8 mouse cellular contexts compared by ENCODE assay signal in the genomic region with DNA sequence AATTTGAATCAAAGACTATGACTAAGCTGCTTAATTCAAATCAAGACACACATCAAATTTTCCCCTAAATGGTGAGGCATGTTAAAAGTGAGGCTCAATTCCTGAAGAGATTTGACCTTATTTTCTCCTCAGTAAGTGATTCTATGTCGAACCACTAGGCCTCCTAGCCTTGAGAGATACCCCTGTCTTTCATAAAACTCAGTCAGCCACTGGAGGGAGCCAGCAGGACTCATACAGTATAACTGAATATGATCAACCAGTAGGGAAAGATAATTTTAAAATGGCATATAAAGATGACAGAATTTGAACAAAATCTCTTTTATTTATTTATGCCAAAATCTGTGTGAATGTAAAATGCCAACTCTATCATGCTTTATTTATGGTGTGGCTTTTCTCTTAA.
A peak's percentile ranks its signal among the peaks of the same experiment; 100 is the strongest.
DNase-seq lines count a peak whose midpoint lies in the region; ATAC-seq lines count a peak whose summit lies in the region.

No protein-coding gene starts in this region.

- H3K9ac ChIP-seq in liver, embryonic 12.5 days: no peak overlapping the region

- no peak overlapping the region for H3K4me3 ChIP-seq in liver, embryonic 12.5 days

- no peaks in the 10 kb centered on the region for H3K36me3 ChIP-seq in liver, embryonic 12.5 days

- 50% methylated on average over 1 of the region's 1 CpGs for WGBS in liver, embryonic 12.5 days (ENCODE audit: insufficient replicate concordance)

- H3K4me2 ChIP-seq in liver, embryonic 12.5 days: no peak overlapping the region

- peak; percentile 60 to 61 for DNase-seq in cerebellum, postnatal 10 days
- peak; percentile 11 for DNase-seq in liver
- DNase-seq in embryo, embryonic 10.5 days (ENCODE audit: low spot score): peak; percentile 53
- peak; percentile 67 for DNase-seq in layer of hippocampus, adult 9-10 months (ENCODE audit: low spot score)
- DNase-seq in retina, postnatal 7 days (ENCODE audit: low read depth, low spot score): peak; percentile 8
- no peak for DNase-seq in MN1 (ENCODE audit: low spot score)

- H3K9me3 ChIP-seq in liver, embryonic 12.5 days (replicated peaks): no peaks in the 10 kb centered on the region

- ATAC-seq in cerebellum, adult (ENCODE audit: insufficient number of reproducible peaks, low FRiP score, low TSS enrichment): no peak
- ATAC-seq in liver, embryonic 12.5 days: no peak

- no peak overlapping the region for H3K27ac ChIP-seq in liver, embryonic 12.5 days

- no peaks in the 10 kb centered on the region for H3K4me1 ChIP-seq in liver, embryonic 12.5 days

- no peaks in the 10 kb centered on the region for H3K27me3 ChIP-seq in liver, embryonic 12.5 days (replicated peaks)
